Mouse (Mus musculus): Measurements from ENCODE around the gene Ppa1. TPM values are rescaled to one million over a fixed set of nuclear protein-coding genes. Genes with fewer than 3 reads are reported as not detected.

Ppa1 gene
- polyA plus RNA-seq, 1 experiment from 2014 or later = 156 TPM

DNA sequence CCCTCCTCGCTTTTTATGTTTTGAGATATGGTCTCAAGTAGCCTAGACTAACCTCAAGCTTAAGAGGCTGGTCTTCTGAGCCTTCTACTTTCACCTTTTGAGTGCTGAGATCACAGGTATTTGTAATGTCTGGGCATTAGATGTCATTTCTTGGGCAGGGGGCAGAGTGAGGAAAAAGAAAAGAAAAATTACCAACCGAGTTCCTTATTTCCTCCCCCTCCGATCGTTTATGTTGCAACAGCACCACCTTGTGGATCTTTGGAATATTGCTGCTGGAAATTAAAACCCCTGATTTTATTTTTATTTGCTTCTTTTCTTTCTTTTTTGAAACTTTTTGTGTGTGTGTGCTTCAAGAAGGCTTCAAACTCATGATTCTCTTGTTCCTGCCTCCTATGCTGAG, 9.6 kb downstream of the Ppa1 start:
- no peak overlapping the region for H3K4me3 ChIP-seq (replicated peaks; ENCODE audit: low read length)
- 24% methylated on average over 4 of the region's 4 CpGs for WGBS
- H3K9me3 ChIP-seq (replicated peaks; ENCODE audit: control insufficient read depth, low read length) = no peaks in the 10 kb centered on the region
- ATAC-seq (ENCODE audit: insufficient read depth, low FRiP score) = no peak
- no peak overlapping the region for H3K9ac ChIP-seq (ENCODE audit: low read length)
- H3K27me3 ChIP-seq (ENCODE audit: control insufficient read depth, insufficient read depth, low read length) = no peaks in the 10 kb centered on the region
- H3K27ac ChIP-seq (ENCODE audit: low read length) = no peak overlapping the region
- H3K4me1 ChIP-seq (ENCODE audit: control insufficient read depth, insufficient read depth, low read length) = no peaks in the 10 kb centered on the region
- H3K36me3 ChIP-seq (ENCODE audit: control insufficient read depth, insufficient read depth, low read length) = peaks cover 7% of the 10 kb centered on the region; the same call in 1 of the 2 replicates
- no peak overlapping the region for H3K4me2 ChIP-seq (ENCODE audit: low read depth, low read length)

DNA sequence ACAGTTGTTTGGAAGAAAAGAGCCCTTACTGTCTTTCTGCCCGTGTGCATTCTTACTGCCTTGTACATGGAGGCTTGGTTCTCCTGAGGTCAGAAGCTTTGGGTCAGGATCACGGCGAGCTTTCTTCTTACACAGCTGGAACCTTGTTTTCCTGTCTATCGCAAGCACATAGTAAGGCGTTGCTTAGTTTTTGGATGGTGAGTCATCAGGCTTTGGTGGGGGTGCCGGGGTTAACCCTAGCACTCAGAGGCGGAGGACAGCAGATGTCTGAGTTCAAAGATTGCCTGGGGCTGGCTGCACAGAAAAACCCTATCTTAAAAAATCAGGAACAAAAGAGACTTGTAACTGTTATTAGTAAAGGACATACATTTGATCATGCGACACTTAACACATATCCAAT, 13.5 kb downstream of the Ppa1 start:
- Histone ChIP-seq H3K27ac (ENCODE audit: low read length) (no peak overlapping the region), H3K9ac (ENCODE audit: low read length) (no peak overlapping the region), H3K4me1 (ENCODE audit: control insufficient read depth, insufficient read depth, low read length) (no peaks in the 10 kb centered on the region), H3K27me3 (ENCODE audit: control insufficient read depth, insufficient read depth, low read length) (no peaks in the 10 kb centered on the region), H3K9me3 (replicated peaks; ENCODE audit: control insufficient read depth, low read length) (no peaks in the 10 kb centered on the region), H3K36me3 (ENCODE audit: control insufficient read depth, insufficient read depth, low read length) (peaks cover 8% of the 10 kb centered on the region), H3K4me3 (replicated peaks; ENCODE audit: low read length) (no peak overlapping the region), H3K4me2 (ENCODE audit: low read depth, low read length) (no peak overlapping the region)
- ATAC-seq (ENCODE audit: insufficient read depth, low FRiP score) = no peak
- 68% methylated on average over 8 of the region's 8 CpGs for WGBS

DNA sequence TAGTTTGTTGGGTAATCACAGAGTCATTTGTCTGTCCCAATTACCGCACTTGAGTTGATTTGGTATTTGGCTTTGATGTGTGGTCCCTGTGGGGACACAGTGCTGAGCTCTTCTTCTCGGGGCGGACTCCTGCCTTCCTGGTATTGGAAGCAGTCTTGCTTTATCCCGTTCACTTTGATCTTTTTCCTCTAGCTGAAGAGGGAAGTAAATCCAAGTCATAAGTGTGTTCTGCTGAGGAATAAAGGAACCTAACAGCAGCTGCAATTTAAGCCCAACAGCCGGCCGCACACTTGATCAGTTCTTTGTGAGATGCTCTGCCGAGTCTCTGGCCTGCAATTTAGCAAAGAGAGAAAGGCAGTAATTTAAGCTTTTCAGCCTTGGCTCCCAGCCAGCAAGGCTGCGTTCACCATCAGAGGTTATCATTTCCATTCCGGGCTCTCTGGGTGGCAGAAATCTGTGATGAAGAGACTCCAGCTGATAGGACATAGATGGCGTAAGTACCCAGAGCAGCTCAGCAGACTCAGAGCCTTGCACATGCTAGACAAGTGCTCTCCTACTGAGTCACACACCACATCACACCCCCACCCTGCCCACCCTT, 14.1 kb downstream of the Ppa1 start:
- H3K4me1 ChIP-seq (ENCODE audit: control insufficient read depth, insufficient read depth, low read length) = no peaks in the 10 kb centered on the region
- no peaks in the 10 kb centered on the region for H3K27me3 ChIP-seq (ENCODE audit: control insufficient read depth, insufficient read depth, low read length)
- no peak overlapping the region for H3K4me3 ChIP-seq (replicated peaks; ENCODE audit: low read length)
- no peak overlapping the region for H3K9ac ChIP-seq (ENCODE audit: low read length)
- no peak for ATAC-seq (ENCODE audit: insufficient read depth, low FRiP score)
- H3K9me3 ChIP-seq (replicated peaks; ENCODE audit: control insufficient read depth, low read length) = no peaks in the 10 kb centered on the region
- H3K27ac ChIP-seq (ENCODE audit: low read length) = no peak overlapping the region; the same call in 1 of the 2 replicates
- 74% methylated on average over 10 of the region's 10 CpGs for WGBS
- no peak overlapping the region for H3K4me2 ChIP-seq (ENCODE audit: low read depth, low read length)
- H3K36me3 ChIP-seq (ENCODE audit: control insufficient read depth, insufficient read depth, low read length) = peaks cover 10% of the 10 kb centered on the region

DNA sequence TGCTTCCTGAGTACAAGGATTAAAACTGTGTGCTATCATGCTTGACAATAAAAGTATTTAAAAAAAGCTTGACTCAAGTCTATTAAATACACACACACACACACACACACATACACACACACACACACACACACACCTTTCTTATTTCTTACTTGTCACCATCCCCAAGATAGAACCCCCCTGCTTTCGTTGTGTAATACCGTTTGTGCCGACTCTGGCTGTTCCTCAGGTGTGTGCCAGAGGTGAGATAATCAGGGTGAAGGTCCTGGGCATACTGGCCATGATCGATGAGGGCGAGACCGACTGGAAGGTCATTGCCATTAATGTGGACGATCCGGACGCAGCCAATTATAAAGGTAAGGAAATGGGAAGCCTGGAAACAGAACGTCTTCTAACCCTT, 16.8 kb downstream of the Ppa1 start:
- no peak overlapping the region for H3K4me2 ChIP-seq (ENCODE audit: low read depth, low read length)
- no peaks in the 10 kb centered on the region for H3K9me3 ChIP-seq (replicated peaks; ENCODE audit: control insufficient read depth, low read length)
- H3K36me3 ChIP-seq (ENCODE audit: control insufficient read depth, insufficient read depth, low read length) = peaks cover 11% of the 10 kb centered on the region
- 93% methylated on average over 10 of the region's 10 CpGs for WGBS
- H3K4me3 ChIP-seq (replicated peaks; ENCODE audit: low read length) = no peak overlapping the region
- H3K27ac ChIP-seq (ENCODE audit: low read length) = no peak overlapping the region
- no peaks in the 10 kb centered on the region for H3K27me3 ChIP-seq (ENCODE audit: control insufficient read depth, insufficient read depth, low read length)
- no peak for ATAC-seq (ENCODE audit: insufficient read depth, low FRiP score)
- no peaks in the 10 kb centered on the region for H3K4me1 ChIP-seq (ENCODE audit: control insufficient read depth, insufficient read depth, low read length)
- no peak overlapping the region for H3K9ac ChIP-seq (ENCODE audit: low read length)

- no peak overlapping the region for H3K4me2 ChIP-seq (ENCODE audit: low read depth, low read length)
- peaks cover 17% of the 10 kb centered on the region for H3K36me3 ChIP-seq (ENCODE audit: control insufficient read depth, insufficient read depth, low read length)
- H3K27me3 ChIP-seq (ENCODE audit: control insufficient read depth, insufficient read depth, low read length) = no peaks in the 10 kb centered on the region
- no peak overlapping the region for H3K4me3 ChIP-seq (replicated peaks; ENCODE audit: low read length)
- WGBS = 84% methylated on average over 3 of the region's 3 CpGs
- no peaks in the 10 kb centered on the region for H3K9me3 ChIP-seq (replicated peaks; ENCODE audit: control insufficient read depth, low read length)
- no peak overlapping the region for H3K27ac ChIP-seq (ENCODE audit: low read length)
- no peak for ATAC-seq (ENCODE audit: insufficient read depth, low FRiP score)
- no peak overlapping the region for H3K9ac ChIP-seq (ENCODE audit: low read length)
- H3K4me1 ChIP-seq (ENCODE audit: control insufficient read depth, insufficient read depth, low read length) = no peaks in the 10 kb centered on the region
These were observed 17.3 kb downstream of the Ppa1 start for GRCm38 (mm10) chr10:61665651-61666050.

GRCm38 (mm10) chr10:61669289-61669688, 20.9 kb downstream of the Ppa1 start:
- no peak overlapping the region for H3K9ac ChIP-seq (ENCODE audit: low read length)
- H3K27ac ChIP-seq (ENCODE audit: low read length) = no peak overlapping the region
- H3K9me3 ChIP-seq (replicated peaks; ENCODE audit: control insufficient read depth, low read length) = no peaks in the 10 kb centered on the region
- H3K4me2 ChIP-seq (ENCODE audit: low read depth, low read length) = no peak overlapping the region
- H3K27me3 ChIP-seq (ENCODE audit: control insufficient read depth, insufficient read depth, low read length) = no peaks in the 10 kb centered on the region
- H3K36me3 ChIP-seq (ENCODE audit: control insufficient read depth, insufficient read depth, low read length) = peaks cover 13% of the 10 kb centered on the region
- H3K4me1 ChIP-seq (ENCODE audit: control insufficient read depth, insufficient read depth, low read length) = no peaks in the 10 kb centered on the region
- H3K4me3 ChIP-seq (replicated peaks; ENCODE audit: low read length) = no peak overlapping the region
- no peak for ATAC-seq (ENCODE audit: insufficient read depth, low FRiP score)
- whole genome bisulfite sequencing = 83% methylated on average over 7 of the region's 7 CpGs

- Histone ChIP-seq H3K4me1 (ENCODE audit: control insufficient read depth, insufficient read depth, low read length) (no peaks in the 10 kb centered on the region), H3K9me3 (replicated peaks; ENCODE audit: control insufficient read depth, low read length) (no peaks in the 10 kb centered on the region), H3K4me3 (replicated peaks; ENCODE audit: low read length) (no peak overlapping the region), H3K36me3 (ENCODE audit: control insufficient read depth, insufficient read depth, low read length) (peaks cover 13% of the 10 kb centered on the region), H3K9ac (ENCODE audit: low read length) (no peak overlapping the region), H3K27ac (ENCODE audit: low read length) (no peak overlapping the region; the same call in 1 of the 2 replicates), H3K4me2 (ENCODE audit: low read depth, low read length) (no peak overlapping the region), H3K27me3 (ENCODE audit: control insufficient read depth, insufficient read depth, low read length) (no peaks in the 10 kb centered on the region)
- peak; percentile 78; the same call in 1 of the 2 replicates for ATAC-seq (ENCODE audit: insufficient read depth, low FRiP score)
These were observed 21.5 kb downstream of the Ppa1 start for GRCm38 (mm10) chr10:61669896-61670295.

DNA sequence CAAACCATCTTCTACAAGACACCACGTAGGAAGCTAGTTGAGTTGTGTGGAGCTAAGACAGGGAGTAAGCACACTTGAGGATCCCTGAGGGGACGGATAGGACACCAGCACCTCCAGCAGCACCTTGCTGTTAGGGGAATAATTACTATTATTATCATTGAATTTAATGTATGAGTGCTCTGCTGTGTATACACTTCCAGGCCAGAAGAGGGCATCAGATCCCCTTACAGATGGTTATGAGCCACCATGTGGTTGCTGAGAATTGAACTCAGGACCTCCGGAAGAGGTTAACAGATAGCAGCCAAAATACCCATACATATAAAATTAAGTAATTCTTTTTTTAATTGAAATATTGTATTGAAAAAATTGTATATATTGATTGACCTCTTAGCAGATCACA, 22.4 kb downstream of the Ppa1 start:
- no peaks in the 10 kb centered on the region for H3K4me1 ChIP-seq (ENCODE audit: control insufficient read depth, insufficient read depth, low read length)
- H3K27ac ChIP-seq (ENCODE audit: low read length) = no peak overlapping the region
- H3K27me3 ChIP-seq (ENCODE audit: control insufficient read depth, insufficient read depth, low read length) = no peaks in the 10 kb centered on the region
- H3K4me3 ChIP-seq (replicated peaks; ENCODE audit: low read length) = no peak overlapping the region
- H3K9me3 ChIP-seq (replicated peaks; ENCODE audit: control insufficient read depth, low read length) = no peaks in the 10 kb centered on the region
- H3K9ac ChIP-seq (ENCODE audit: low read length) = no peak overlapping the region
- WGBS = 95% methylated on average over 3 of the region's 3 CpGs
- H3K4me2 ChIP-seq (ENCODE audit: low read depth, low read length) = no peak overlapping the region
- peaks cover 13% of the 10 kb centered on the region for H3K36me3 ChIP-seq (ENCODE audit: control insufficient read depth, insufficient read depth, low read length)
- ATAC-seq (ENCODE audit: insufficient read depth, low FRiP score) = no peak

GRCm38 (mm10) chr10:61675935-61676334, 27.6 kb downstream of the Ppa1 start:
- 72% methylated on average over 3 of the region's 3 CpGs for WGBS
- Histone ChIP-seq H3K4me1 (ENCODE audit: control insufficient read depth, insufficient read depth, low read length) (peaks cover 2% of the 10 kb centered on the region; the same call in 1 of the 2 replicates), H3K27me3 (ENCODE audit: control insufficient read depth, insufficient read depth, low read length) (no peaks in the 10 kb centered on the region), H3K4me2 (ENCODE audit: low read depth, low read length) (no peak overlapping the region), H3K36me3 (ENCODE audit: control insufficient read depth, insufficient read depth, low read length) (0 out of 2 replicates have a peak, but pooled peaks cover under 1% of the 10 kb centered on the region), H3K9me3 (replicated peaks; ENCODE audit: control insufficient read depth, low read length) (no peaks in the 10 kb centered on the region), H3K4me3 (replicated peaks; ENCODE audit: low read length) (no peak overlapping the region), H3K9ac (ENCODE audit: low read length) (no peak overlapping the region), H3K27ac (ENCODE audit: low read length) (no peak overlapping the region)
- ATAC-seq (ENCODE audit: insufficient read depth, low FRiP score) = no peak
